Mouse (Mus musculus): ENCODE results near the gene Coa4.
"Not testable (repeated sequence)": the region's sequence is repeated elsewhere in the genome, so short reads cannot be mapped to it uniquely, and the experiment has no call there.

Coa4 gene

GRCm38 (mm10) chr7:100561861-100562587 is 25.2 kb downstream of the Coa4 start:
- no peak for DNase-seq

- not testable (repeated sequence) for DNase-seq
These were observed 30.4 kb downstream of the Coa4 start for GRCm38 (mm10) chr7:100567238-100567637.

GRCm38 (mm10) chr7:100569907-100570306 is 33.0 kb downstream of the Coa4 start:
- DNase-seq, result no peak

GRCm38 (mm10) chr7:100570930-100571715 is 34.3 kb downstream of the Coa4 start:
- no peak for DNase-seq

- DNase-seq, result no peak
These were observed 35.2 kb downstream of the Coa4 start for GRCm38 (mm10) chr7:100572061-100572460.

GRCm38 (mm10) chr7:100572704-100573103 is 35.8 kb downstream of the Coa4 start:
- no peak for DNase-seq

- DNase-seq, result no peak
These were observed 41.9 kb downstream of the Coa4 start for GRCm38 (mm10) chr7:100578794-100579193.

- DNase-seq, result no peak
These were observed 45.4 kb downstream of the Coa4 start for GRCm38 (mm10) chr7:100582235-100582634.

GRCm38 (mm10) chr7:100582727-100583236 is 45.9 kb downstream of the Coa4 start:
- peak; percentile 69 to 78 for DNase-seq

- DNase-seq, result no peak
These were observed 52.9 kb downstream of the Coa4 start for GRCm38 (mm10) chr7:100589816-100590215.

Measured in thymus, adult 18-20 months (tissue).